Mouse (Mus musculus) CD4-positive, CD25-positive, alpha-beta regulatory T cell, adult 2 months (primary cell): Measurements from ENCODE around the gene Mob3b.
"Not testable (repeated sequence)": the region's sequence is repeated elsewhere in the genome, so short reads cannot be mapped to it uniquely, and the experiment has no call there.

ENCODE experiments used
- DNase-seq: peaks from one replicate; pipeline ENCODE4 v3.0.0-alpha.2; 2012; ENCODE audit warnings: low read depth, low spot score

The Mob3b gene

DNA sequence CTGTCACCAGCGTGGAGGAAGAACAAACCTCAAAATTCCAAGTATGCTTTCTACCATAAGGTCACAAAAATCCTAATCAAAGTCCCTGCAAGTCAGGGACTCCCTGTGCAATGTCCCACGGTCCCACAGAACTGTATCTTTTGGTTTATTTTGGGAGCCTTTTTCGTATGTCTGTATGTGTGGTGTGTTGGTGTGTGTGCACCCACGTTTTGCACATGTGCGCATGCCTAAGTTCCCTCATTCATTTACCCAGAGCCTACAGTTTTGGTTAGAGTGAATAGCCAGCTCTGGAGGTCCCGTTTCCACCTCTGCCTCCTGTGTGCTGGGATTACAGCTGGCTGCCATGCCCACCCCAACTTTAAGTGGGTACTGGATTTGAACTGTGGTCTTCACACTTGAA is 189.7 kb downstream of the Mob3b start:
- no peak for DNase-seq

DNA sequence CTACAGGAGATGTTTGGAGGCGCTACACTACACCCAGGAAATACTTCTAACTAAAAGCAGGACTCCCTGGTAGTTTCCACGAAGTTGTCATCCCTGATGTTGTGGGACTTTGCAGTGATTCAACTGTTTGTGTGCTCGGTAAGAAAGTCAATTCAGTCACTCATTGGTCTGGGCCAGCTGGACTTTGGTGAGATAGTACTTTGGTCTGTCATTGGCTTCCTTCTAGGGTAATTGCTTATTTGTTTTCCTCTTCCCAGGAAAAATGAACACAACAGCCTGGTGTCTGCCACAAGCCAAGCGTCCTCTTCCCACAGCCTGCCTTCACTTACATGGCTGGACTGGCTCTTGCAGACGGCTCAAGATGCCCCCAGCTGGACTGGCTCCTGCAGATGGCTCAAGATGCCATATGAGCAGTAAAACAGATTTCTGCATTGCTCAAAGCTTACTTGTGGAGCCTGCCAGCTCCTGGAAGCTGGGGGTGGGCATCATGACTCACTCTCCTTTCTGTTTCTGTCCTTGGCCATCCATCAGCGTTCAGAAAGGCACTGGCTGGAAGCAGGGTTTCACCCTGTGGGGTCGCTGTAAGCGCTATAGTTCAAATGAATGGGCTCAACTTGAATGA is 190.8 kb downstream of the Mob3b start:
- DNase-seq = no peak

DNA sequence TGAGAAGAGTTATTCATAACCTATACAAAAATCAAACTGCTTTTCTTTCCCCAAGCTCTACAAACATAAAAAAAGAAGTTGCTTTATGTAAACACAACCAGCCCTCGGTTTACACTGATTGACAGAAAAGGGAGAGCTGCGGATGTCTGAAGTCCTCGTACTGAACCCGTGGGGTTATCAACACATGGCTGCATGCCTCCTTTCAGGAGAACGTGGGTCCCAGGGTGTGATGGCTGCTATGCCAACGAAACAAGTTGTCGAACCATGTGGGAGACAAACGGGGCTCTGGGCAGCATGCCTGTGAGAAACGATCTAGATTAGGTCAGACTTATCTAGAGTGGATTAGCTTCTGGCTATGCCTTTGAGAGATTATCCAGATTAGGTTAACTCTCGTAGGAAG is 192.4 kb downstream of the Mob3b start:
- no peak for DNase-seq

DNA sequence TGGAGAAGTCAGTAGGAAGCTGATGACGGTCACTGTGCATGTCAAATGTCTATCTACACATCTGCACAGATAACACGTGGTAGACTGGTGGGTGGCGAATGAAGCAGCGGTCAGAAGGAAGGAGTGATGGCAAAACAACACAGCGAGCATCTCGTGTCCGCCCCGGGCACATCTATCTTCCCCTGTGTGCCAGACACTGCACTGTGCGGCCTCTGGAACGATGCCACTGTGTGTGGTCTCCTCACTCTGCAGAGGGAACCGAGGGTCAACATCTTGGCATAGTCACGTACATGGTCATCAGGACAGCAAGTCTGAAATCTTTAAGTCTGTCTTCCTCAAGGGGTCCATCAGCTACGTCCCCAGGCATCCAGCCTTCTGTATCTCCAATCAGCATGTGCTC is 193.3 kb downstream of the Mob3b start:
- DNase-seq = no peak

DNA sequence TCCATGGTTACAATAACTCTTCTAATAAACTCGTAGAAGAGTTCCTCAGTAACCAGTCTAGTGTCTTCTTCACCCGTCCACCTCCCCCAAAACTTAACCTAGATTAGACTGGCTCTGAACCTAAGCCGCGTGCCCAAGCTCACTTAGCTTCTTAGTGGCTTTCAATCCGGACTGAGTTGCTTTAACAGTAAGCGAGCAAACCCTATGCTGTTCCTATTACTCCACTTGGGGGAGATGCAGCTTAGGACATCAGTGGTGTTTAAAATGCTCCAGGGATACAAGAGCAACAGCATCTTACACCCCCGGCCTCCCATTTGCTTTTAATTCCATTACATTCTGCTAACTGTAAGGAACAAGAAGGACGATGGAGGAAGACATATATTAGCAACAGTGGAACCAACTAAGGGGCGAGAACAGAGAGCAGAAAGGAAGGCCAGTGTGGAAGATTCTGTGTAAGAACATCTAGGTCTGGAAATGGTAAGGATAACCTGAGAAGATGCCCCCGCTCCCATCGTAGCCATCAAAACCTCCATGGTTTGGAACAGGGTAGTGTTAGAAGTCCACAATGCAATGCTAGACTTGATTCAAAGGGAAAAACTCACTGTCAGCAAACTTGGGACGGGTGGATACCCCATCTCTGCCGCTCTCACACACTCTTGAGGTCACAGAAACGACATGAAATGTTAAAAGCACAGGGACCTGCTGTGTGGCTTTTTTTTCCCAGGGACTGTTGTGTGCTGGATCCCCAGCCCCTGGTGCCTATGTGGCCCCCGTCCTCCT is 196.3 kb downstream of the Mob3b start:
- no peak for DNase-seq

DNA sequence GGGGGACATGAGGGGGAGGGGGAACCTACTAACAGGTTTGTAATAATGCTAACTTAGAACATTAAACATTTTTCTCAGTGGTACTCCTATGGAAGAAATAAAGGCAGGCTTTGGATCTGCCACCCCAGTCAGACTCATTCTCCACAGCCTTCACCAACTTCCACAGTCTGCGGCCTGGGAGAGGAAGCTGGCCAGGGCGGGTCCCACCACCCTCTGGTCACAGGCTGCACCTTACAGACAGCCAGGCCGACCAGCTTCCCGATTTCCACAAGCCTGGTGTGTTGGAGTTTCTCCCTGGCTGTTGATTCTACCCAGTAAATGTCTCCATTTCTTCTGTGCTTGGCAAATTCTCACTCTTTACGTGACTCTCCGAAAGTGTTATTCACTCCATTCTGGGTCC is 197.8 kb downstream of the Mob3b start:
- no peak for DNase-seq

DNA sequence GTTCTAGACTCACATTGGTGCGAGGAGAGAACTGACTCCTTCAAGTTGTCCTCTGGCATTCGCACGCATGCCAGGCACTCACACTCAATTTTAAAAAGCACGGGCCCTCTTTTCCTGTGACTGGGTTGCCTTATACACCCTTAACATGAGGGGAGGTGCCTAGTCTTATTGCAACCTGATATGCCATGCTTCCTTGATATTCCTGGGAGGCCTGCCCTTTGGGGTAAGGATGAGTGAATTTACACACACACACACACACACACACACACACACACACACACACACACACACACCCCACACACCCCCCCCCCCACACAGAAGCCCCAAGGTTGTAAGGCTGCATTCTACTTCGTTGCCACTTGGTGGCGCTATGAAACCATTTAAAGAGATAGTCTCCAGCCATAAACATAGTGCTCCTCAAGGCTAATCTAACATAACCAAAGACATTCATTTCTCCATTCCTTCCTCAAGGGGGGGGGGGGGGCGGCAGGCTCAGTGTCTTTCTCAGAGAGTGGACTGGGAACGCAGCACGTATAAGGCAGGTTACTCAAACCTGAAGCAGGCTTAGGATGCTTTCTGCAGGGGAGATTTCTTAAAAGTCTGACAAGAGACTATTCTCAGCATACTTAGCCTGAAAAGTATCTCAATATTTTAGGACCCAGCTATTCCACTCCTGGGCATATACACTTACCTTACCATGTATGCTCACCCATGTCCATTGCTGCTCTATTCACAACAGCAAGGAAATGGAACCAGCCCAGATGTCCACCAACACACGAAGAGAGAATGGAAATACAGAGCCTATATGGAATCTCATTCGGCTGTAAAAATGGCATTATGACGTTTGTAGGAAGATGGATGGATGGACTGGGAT is 198.9 kb downstream of the Mob3b start:
- DNase-seq = peak; percentile 76

DNA sequence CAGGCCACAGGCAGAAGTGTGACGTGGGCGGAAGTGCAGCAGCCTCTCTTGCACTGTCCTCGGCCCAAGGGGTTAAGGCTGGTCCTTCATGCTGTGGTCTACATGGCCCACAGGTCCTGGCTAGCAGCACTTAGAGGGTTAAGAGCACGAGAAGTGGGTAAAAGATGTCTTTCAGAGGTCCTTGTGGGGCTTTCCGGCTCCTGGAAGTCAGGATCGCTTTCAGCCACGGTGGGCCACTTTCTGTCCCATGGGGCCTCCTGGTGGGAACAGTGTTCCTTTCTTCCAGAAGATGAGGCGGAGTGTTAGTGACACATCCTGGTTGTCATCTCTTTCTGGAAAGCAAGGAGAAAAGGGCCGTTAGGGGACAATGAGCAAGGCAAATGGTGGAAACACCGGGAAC is 203.6 kb downstream of the Mob3b start:
- DNase-seq = no peak

DNA sequence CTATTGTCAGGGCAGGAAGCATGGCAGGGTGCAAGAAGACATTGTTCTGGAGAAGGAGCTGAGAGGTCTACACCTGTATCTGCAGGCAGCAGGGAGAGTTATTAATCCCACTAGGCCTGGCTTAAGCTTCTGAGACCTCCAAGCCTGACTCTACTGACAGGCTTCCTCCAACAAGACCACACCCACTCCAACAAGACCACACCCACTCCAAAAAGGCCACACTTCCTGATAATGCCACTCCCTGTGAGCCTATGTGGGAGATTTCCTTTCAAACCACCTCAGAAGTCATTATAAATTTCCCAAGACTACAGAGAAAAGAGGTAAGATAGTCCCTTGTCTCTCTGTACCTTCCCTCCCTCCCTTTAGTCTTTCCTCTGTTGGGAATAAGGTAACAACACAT is 210.1 kb downstream of the Mob3b start:
- DNase-seq = no peak

DNA sequence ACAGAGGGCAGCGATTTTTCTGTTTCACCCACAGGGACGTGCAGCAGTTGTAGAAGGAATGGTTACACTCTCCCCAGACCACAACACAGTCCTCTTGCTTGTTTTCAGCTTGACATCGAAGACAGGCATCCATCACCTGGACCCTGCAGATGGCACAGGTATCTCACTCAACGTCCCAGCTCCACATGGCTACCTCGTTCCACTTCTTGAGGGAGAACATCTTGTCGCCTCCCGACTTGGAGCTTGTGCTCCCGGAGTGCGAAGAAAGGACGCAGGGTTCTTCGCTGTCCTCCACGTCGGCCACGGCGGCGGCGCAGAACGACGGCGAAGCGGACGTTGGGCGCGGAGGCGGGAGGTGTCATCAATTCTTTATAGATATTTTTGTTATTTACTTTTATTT is 216.2 kb downstream of the Mob3b start:
- no peak for DNase-seq

DNA sequence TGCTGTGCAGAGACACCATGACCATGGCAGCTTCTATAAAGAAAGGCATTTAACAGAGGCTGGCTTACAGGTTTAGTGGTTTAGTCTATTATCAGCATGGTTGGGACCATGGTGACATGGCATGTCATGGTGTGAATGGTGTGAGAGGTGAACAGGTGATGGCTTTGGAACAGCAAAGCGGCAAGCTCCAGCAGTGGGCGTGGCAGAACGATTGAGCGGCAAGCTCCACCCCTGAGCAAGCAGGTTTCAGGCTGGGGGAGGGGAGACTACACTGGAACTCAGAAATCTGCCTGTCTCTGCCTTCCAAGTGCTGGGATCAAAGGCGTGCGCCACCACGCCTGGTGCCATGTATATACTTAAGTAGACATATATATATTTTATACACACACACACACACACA is 228.9 kb downstream of the Mob3b start:
- DNase-seq = not testable (repeated sequence)

DNA sequence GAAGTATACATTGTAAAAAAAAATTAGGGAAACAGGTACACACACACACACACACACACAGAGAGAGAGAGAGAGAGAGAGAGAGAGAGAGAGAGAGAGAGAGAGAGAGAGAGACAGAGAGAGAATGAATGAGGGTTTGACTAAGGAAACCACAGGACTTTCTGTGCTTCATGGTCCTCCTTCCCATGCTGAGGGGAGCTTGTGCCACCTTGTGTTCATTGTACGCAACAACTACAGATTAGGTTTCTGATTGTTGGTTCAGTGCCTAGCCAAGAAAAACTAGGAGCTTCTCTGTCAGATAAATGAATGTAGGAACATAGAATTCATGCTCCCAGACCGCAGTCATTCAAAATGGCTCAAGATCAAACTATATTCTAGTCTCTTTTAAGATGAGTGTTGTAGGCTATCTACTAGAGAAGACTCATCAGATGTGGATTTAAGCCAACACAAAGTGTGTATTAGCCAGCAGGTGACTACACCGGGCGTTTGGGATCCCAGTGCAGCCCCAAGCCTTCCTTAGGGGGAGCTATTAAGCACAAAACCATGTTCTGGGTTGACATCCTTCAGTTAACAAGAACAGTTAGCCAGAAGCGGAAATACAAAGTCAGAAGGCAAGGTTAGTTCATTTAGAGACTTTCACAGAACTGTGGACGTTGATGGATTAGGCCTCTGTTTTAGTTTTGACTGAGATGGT is 235.0 kb downstream of the Mob3b start:
- peak; percentile 75 for DNase-seq

DNA sequence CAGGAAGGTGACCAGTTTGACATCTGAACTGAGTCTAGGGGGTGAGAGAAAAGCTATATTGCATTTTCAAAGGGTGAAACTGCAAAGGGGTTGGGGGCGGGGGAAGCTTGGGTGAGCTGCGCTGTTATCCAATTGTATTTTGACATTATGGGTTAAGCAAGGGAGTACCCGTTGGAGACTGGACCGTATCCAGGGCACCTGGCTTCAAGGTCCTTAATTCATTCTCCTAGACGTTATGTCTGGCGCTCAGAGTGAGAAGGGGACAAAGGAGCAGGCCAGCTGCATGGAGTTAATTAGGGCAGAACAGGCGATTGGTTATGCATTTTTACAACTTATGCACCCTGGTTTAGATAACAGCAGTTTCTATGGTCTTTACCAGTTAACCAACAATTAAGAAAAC is 239.9 kb downstream of the Mob3b start:
- no peak for DNase-seq

DNA sequence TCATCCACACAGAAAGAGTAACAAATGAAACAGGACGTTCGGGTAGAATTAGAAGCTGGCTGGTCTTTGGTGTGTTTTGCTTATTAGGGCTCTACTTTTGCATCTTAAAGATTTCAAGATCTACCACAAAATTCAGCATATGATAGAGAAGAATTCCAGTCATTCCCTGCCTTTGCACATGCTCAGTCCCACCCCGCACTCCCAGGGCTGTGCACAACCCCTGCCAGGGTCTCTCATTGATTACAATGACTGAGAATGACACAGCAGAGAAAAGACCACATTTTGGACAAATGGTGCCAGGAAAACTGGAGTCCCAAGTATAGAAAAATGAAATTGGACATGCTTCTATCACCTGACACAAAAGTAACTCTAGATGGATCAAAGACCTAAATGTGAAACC is 245.1 kb downstream of the Mob3b start:
- DNase-seq = no peak

DNA sequence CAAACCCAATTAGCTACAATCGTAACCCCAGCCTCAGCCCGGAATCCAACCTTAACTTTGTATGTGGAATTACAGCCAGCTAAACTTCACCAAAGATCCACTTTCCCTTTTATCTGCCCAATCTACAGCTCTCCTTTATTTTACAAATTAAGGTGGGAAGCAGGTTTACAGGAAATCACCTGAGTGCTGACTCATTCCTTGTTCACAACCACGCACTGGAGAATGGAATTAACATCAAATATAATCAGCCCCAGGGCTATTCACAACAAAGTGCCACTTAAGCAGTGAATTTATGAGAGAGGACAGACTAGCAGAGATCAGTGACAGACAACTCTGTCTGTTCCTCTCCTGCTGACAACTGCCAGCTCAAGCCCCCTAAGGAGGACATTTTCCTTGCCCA is 245.9 kb downstream of the Mob3b start:
- DNase-seq = no peak

DNA sequence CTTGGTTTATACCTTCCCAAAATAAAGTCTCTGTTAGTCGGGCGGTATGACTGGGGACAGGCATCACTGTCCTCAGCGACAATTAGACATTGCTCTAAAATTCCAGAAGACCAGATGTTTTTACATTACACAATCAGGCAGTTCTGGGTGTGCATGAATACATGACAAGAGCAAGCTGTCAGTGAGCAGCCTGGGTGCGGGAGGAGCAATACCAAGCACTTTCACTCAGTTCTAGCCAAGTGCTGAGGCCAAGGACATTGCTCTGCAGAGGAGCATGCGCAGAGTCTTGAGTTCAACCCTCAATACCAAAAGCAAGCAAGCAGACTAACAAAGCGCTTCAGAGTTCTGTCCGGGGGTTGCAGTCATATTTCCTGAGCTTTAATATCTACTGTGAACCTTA is 249.2 kb downstream of the Mob3b start:
- no peak for DNase-seq

DNA sequence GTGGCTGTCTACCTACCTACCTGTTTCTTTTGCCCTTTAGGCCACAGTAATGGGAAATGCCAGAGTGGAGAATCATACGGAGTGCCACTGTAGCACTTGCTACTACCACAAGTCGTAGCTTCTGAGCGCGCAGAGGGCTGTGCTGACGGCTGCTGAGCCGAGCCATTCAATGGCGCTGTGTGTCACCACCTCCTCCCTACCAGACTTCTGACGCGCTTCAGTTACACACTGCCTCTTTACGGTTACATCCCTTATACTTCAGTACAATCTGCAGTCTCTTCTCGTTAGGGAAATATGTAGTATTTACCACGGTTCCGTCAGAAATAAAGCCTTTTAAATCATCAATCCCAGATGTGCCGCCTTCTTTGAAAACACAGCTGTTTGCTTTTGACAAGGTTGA is 250.3 kb downstream of the Mob3b start:
- no peak for DNase-seq

DNA sequence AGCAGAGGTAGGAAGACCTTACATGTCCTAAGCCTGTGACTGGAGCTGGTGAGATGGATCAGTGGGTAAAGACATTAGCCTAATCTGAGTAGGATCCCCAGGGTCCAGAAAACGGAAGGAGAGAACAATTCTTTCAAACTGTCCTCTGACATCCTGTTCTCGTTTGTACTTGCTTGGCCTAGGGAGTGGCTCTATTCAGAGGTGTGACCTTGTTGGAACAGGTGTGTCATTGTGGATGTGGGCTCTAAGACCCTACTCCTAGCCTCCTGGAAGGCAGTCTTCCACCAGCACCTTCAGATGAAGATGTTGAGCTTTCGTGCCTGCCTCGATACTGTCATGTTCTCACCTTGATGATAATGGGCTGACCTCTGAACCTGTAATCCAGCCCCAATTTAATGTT is 251.1 kb downstream of the Mob3b start:
- no peak for DNase-seq

DNA sequence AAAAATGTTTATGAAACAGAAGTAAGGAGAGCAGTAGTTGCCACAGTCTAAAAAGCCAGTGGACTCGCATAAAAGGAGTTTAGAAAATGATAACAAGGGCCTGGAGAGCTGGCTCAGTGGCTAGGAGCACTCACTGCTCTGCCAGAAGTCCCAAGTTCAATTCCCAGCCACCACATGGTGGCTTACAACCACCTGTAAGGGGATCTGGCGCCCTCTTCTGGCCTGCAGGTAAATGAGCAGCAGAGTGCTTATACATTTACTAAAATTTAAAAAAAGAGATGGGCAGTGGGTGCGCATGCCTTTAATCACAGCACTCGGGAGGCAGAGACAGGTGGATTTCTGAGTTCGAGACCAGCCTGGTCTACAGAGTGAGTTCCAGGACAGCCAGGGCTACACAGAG is 251.9 kb downstream of the Mob3b start:
- DNase-seq = peak; percentile 71

DNA sequence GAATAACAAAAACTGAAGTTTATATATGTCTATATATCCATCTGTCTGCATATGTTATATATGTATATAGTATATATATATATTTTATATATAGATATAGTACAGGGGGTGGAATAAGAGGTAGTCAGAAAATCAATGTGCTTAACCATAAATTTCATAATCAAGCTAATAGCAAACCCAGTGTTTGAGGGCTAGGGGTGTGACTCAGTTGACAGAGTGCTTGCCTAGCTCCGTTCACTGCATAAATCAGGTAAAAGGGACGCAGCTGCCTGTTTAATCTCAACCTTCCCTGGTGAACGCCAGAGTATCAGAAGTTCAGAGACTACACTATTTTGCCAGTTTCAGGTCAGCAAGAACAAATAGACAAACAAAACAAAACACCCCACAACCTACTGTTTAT is 255.7 kb downstream of the Mob3b start:
- DNase-seq = not testable (repeated sequence)

DNA sequence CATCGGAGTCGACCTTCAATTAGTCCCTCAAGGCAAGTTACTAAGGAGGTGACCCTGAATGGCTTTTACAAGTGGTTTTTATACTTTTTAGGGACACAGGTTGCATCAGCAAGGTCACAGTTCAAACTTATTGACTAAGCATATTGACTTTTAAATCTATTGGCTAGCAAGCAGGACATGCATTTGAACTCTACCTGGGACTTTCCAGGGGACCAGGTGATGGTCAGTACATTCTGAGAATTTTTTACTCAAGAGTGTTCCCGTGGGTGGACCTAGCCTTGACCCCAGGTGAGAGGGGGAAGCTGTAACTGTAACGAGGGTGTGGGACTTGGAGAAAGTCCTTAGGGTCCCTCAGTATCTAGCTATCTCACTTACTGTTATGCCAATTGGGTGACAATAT is 256.1 kb downstream of the Mob3b start:
- no peak for DNase-seq

DNA sequence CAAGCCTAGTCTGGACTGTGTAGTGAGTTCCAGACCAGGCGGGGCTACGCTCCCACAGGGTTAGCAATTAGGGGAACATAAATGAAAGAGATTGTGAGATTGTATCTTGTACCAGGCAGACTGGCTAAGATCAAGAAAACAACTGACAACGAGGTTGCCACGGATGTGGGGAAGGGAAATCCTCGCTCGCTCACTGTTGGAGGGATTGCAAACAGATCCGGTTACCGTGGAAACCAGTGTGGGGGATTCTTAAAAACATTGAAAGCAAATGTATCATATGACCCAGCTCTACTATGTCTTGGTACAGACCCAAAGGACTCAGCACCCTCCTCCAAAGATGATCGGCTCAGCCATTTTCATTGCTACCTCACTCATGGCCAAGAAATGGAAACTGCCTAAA is 257.1 kb downstream of the Mob3b start:
- DNase-seq = no peak
